Mouse (Mus musculus) kidney, embryonic 16.5 days (tissue): ENCODE results near the gene Gnb3. TPM values are rescaled to one million over a fixed set of nuclear protein-coding genes. Genes with fewer than 3 reads are reported as not detected.

Experiments used
- ATAC-seq: fragments of 200-750 bp; cut with Nextera tagmentation; 2 replicates; pipeline ENCODE4 v1.8.0; 2017; ENCODE audit warnings: moderate TSS enrichment; ENCODE audit not compliant: low FRiP score, low TSS enrichment
- H3K27ac ChIP-seq: fragments of 300-500 bp; sonication (generic); 2 replicates; pipeline ENCODE4 v1.5.1; 2014; ENCODE audit warnings: low read length
- H3K27me3 ChIP-seq: fragments of 300-500 bp; sonication (generic); 2 replicates; pipeline ENCODE4 v1.6.1; 2014; ENCODE audit warnings: low read length, control low read depth, mixed read lengths; ENCODE audit not compliant: insufficient read depth
- H3K36me3 ChIP-seq: fragments of 300-500 bp; sonication (generic); 2 replicates; pipeline ENCODE4 v1.6.1; 2014; ENCODE audit warnings: low read length, control low read depth, mixed read lengths; ENCODE audit not compliant: insufficient read depth
- H3K4me1 ChIP-seq: fragments of 300-500 bp; sonication (generic); 2 replicates; pipeline ENCODE4 v1.6.1; 2014; ENCODE audit warnings: low read length, control low read depth, mixed read lengths; ENCODE audit not compliant: insufficient read depth
- H3K4me2 ChIP-seq: fragments of 300-500 bp; sonication (generic); replicated peaks from 2 replicates; pipeline ENCODE4 v1.6.1; 2014; ENCODE audit warnings: low read depth, low read length
- H3K4me3 ChIP-seq: fragments of 300-500 bp; sonication (generic); 2 replicates; pipeline ENCODE4 v1.5.1; 2014; ENCODE audit warnings: mild to moderate bottlenecking, low read length
- H3K9ac ChIP-seq: fragments of 300-500 bp; sonication (generic); replicated peaks from 2 replicates; pipeline ENCODE4 v1.6.1; 2014; ENCODE audit warnings: low read length
- H3K9me3 ChIP-seq: fragments of 300-500 bp; sonication (generic); 2 replicates; pipeline ENCODE4 v1.6.1; 2016; ENCODE audit warnings: low read length, control low read depth
- WGBS: fragments of 180-500 bp; shearing (Covaris S2); extraction: QIAGEN DNeasy Blood & Tissue Kit; methylation state at CpG from one replicate; pipeline ENCODE4 v1.1.7; 2014; 5-methylcytosine and 5-hydroxymethylcytosine counted together
- polyA plus RNA-seq: library from polyadenylated mRNA; unstranded; fragments of >200 nt; fragmentation: Nextera tagmentation; extraction: Ambion mirVana; gene quantifications from 2 replicates; pipeline ENCODE4 v1.2.1, GENCODE M21; 2015

Gene Gnb3
- polyA plus RNA-seq, 1 experiment from 2014 or later, result 1.8 TPM

- H3K4me3 ChIP-seq, result no peak overlapping the region
- peaks cover 15% of the 10 kb centered on the region; the same call in 1 of the 2 replicates for H3K27me3 ChIP-seq
- 74% methylated on average over 28 of the region's 28 CpGs for WGBS
- peak overlapping the region; percentile 97 for H3K9ac ChIP-seq
- no peaks in the 10 kb centered on the region for H3K9me3 ChIP-seq
- ATAC-seq, result no peak
- peak overlapping the region; percentile 89 for H3K4me2 ChIP-seq
- peaks cover 46% of the 10 kb centered on the region for H3K4me1 ChIP-seq
- no peak overlapping the region for H3K27ac ChIP-seq
- no peaks in the 10 kb centered on the region for H3K36me3 ChIP-seq
Measured at GRCm38 (mm10) chr6:124858561-124859318, 18.7 kb upstream of the Gnb3 start.

- WGBS, result 27% methylated on average over 26 of the region's 26 CpGs
- peak overlapping the region; percentile 97 for H3K9ac ChIP-seq
- ATAC-seq, result no peak
Measured at GRCm38 (mm10) chr6:124857840-124858530, 17.9 kb upstream of the Gnb3 start.

GRCm38 (mm10) chr6:124856916-124857839, 17.1 kb upstream of the Gnb3 start, which contains the start of gene P3h3:
TSS of gene P3h3 (minus strand) at chr6:124857752.
- Histone ChIP-seq H3K27ac (peak within 1 kb of the TSS; percentile 96), H3K9ac (peak within 1 kb of the TSS; percentile 97), H3K9me3 (no peaks in the 10 kb centered on the region), H3K27me3 (peaks cover 7% of the 10 kb centered on the region; the same call in 1 of the 2 replicates), H3K36me3 (no peaks in the 10 kb centered on the region), H3K4me2 (peak within 1 kb of the TSS; percentile 89), H3K4me1 (peaks cover 31% of the 10 kb centered on the region), H3K4me3 (peak within 1 kb of the TSS; percentile 81)
- ATAC-seq, result peak; percentile 82
- WGBS, result under 1% methylated on average over 73 of the region's 86 CpGs

More at GRCm38 (mm10) chr6:124857840-124858530, 17.9 kb upstream of the Gnb3 start:
- H3K4me1 ChIP-seq, result peaks cover 39% of the 10 kb centered on the region
- H3K27ac ChIP-seq, result peak overlapping the region; percentile 96
- H3K4me2 ChIP-seq, result peak overlapping the region; percentile 89
- no peaks in the 10 kb centered on the region for H3K36me3 ChIP-seq
- peaks cover 13% of the 10 kb centered on the region; the same call in 1 of the 2 replicates for H3K27me3 ChIP-seq
- H3K4me3 ChIP-seq, result peak overlapping the region; percentile 81
- no peaks in the 10 kb centered on the region for H3K9me3 ChIP-seq

GRCm38 (mm10) chr6:124856321-124856720, 16.2 kb upstream of the Gnb3 start:
- ATAC-seq, result 0 out of 2 replicates have a peak, but pooled peaks have one; percentile 13
- H3K27ac ChIP-seq, result peak overlapping the region; percentile 47; the same call in 1 of the 2 replicates

GRCm38 (mm10) chr6:124854647-124855046, 14.6 kb upstream of the Gnb3 start:
- Histone ChIP-seq H3K9ac (no peak overlapping the region), H3K27me3 (peaks cover 7% of the 10 kb centered on the region; the same call in 1 of the 2 replicates), H3K9me3 (no peaks in the 10 kb centered on the region), H3K27ac (no peak overlapping the region), H3K4me3 (no peak overlapping the region), H3K4me1 (peaks cover 24% of the 10 kb centered on the region), H3K36me3 (no peaks in the 10 kb centered on the region), H3K4me2 (no peak overlapping the region)
- no peak for ATAC-seq
- 76% methylated on average over 12 of the region's 12 CpGs for WGBS

More at GRCm38 (mm10) chr6:124856321-124856720, 16.2 kb upstream of the Gnb3 start:
- Histone ChIP-seq H3K4me2 (peak overlapping the region; percentile 89), H3K9me3 (no peaks in the 10 kb centered on the region), H3K4me3 (peak overlapping the region; percentile 81), H3K4me1 (peaks cover 24% of the 10 kb centered on the region), H3K36me3 (no peaks in the 10 kb centered on the region), H3K27me3 (peaks cover 7% of the 10 kb centered on the region; the same call in 1 of the 2 replicates), H3K9ac (peak overlapping the region; percentile 97)
- 9% methylated on average over 13 of the region's 14 CpGs for WGBS

- Histone ChIP-seq H3K36me3 (no peaks in the 10 kb centered on the region; the same call in 1 of the 2 replicates), H3K4me3 (no peak overlapping the region), H3K27ac (no peak overlapping the region), H3K9ac (no peak overlapping the region), H3K9me3 (no peaks in the 10 kb centered on the region), H3K27me3 (no peaks in the 10 kb centered on the region), H3K4me1 (peaks cover 6% of the 10 kb centered on the region; the same call in 1 of the 2 replicates), H3K4me2 (no peak overlapping the region)
- no peak for ATAC-seq
- 62% methylated on average over 8 of the region's 8 CpGs for WGBS
Measured at GRCm38 (mm10) chr6:124850535-124850934, 10.5 kb upstream of the Gnb3 start.

GRCm38 (mm10) chr6:124847305-124847704, 7.2 kb upstream of the Gnb3 start:
- Histone ChIP-seq H3K27me3 (no peaks in the 10 kb centered on the region), H3K4me3 (no peak overlapping the region), H3K4me2 (no peak overlapping the region), H3K36me3 (no peaks in the 10 kb centered on the region; the same call in 1 of the 2 replicates), H3K9ac (no peak overlapping the region), H3K4me1 (no peaks in the 10 kb centered on the region), H3K9me3 (no peaks in the 10 kb centered on the region), H3K27ac (no peak overlapping the region)
- 10% methylated on average over 9 of the region's 9 CpGs for WGBS
- peak; percentile 86 for ATAC-seq

GRCm38 (mm10) chr6:124839805-124840204, 270 bp downstream of the Gnb3 start:
- Histone ChIP-seq H3K36me3 (peaks cover 5% of the 10 kb centered on the region), H3K9ac (peak overlapping the region; percentile 62), H3K27me3 (no peaks in the 10 kb centered on the region), H3K4me2 (peak overlapping the region; percentile 36), H3K4me3 (no peak overlapping the region), H3K27ac (no peak overlapping the region), H3K9me3 (no peaks in the 10 kb centered on the region), H3K4me1 (peaks cover 16% of the 10 kb centered on the region)
- 5% methylated on average over 8 of the region's 8 CpGs for WGBS
- peak; percentile 17 for ATAC-seq

- Histone ChIP-seq H3K27ac (no peak overlapping the region), H3K9ac (no peak overlapping the region), H3K9me3 (no peaks in the 10 kb centered on the region), H3K4me1 (peaks cover 18% of the 10 kb centered on the region), H3K4me2 (no peak overlapping the region), H3K27me3 (no peaks in the 10 kb centered on the region), H3K36me3 (peaks cover 22% of the 10 kb centered on the region), H3K4me3 (no peak overlapping the region)
- 61% methylated on average over 7 of the region's 7 CpGs for WGBS
- ATAC-seq, result no peak
Measured at GRCm38 (mm10) chr6:124836411-124836810, 3.7 kb downstream of the Gnb3 start.
